Mouse (Mus musculus) spleen, adult 10 weeks (tissue): ENCODE data around the gene Csnk2b. TPM values are rescaled to one million over a fixed set of nuclear protein-coding genes. Genes with fewer than 3 reads are reported as not detected.

Experiments used
- polyA plus RNA-seq: library from polyadenylated mRNA; stranded (reverse); fragments of 350-450 nt; fragmentation: Illumina TruSeq; extraction: RNeasy Lipid Tissue Mini Kit (QIAGEN cat#74804); gene quantifications from one replicate; pipeline ENCODE4 v1.2.3, GENCODE M21; 2015; ENCODE audit warnings: low replicate concordance; ENCODE audit not compliant: insufficient read depth

The Csnk2b gene
- polyA plus RNA-seq, result 133 TPM

GRCm38 (mm10) chr17:35121871-35122303 is at the start of gene Csnk2b:
Csnk2b (minus strand) TSS chr17:35122053.

GRCm38 (mm10) chr17:35164568-35165450 is 43.0 kb upstream of the Csnk2b start, which contains the start of gene Prrc2a:
Prrc2a (minus strand) TSS chr17:35164897.

GRCm38 (mm10) chr17:35134801-35135590 is 13.1 kb upstream of the Csnk2b start, which contains the start of gene Bag6:
Bag6 (plus strand) TSS chr17:35135178.

GRCm38 (mm10) chr17:35131500-35132173 is 9.8 kb upstream of the Csnk2b start, which contains the start of gene Apom:
Apom (minus strand) TSS chr17:35132050.

GRCm38 (mm10) chr17:35126206-35126611 is 4.4 kb upstream of the Csnk2b start, which contains the start of gene D17H6S53E:
D17H6S53E (plus strand) TSS chr17:35126373.

GRCm38 (mm10) chr17:35121143-35121799 is 582 bp downstream of the Csnk2b start, which contains the start of gene Gpank1:
Gpank1 (plus strand) TSS chr17:35121455.

GRCm38 (mm10) chr17:35115046-35116019 is 6.5 kb downstream of the Csnk2b start, which contains the start of gene Ly6g5b:
Ly6g5b (minus strand) TSS chr17:35115428.

GRCm38 (mm10) chr17:35108097-35108496 is 13.8 kb downstream of the Csnk2b start, which contains the start of gene Ly6g5c:
Ly6g5c (plus strand) TSS chr17:35108279.

GRCm38 (mm10) chr17:35088825-35089644 is 32.8 kb downstream of the Csnk2b start, which contains the start of gene Abhd16a:
Abhd16a (plus strand) TSS chr17:35089263.

GRCm38 (mm10) chr17:35085208-35085865 is 36.5 kb downstream of the Csnk2b start, which contains the start of gene Ly6g6f:
Ly6g6f (minus strand) TSS chr17:35085610.

GRCm38 (mm10) chr17:35077786-35078233 is 44.0 kb downstream of the Csnk2b start, which contains the start of gene Ly6g6d:
Ly6g6d (minus strand) TSS chr17:35078065.

GRCm38 (mm10) chr17:35076507-35077176 is 45.2 kb downstream of the Csnk2b start, which contains the start of gene Ly6g6e:
Ly6g6e (plus strand) TSS chr17:35076902.

Other genes starting within 250 kb of the Csnk2b start
- 3.5 TPM for gene Zbtb12, start 242.6 kb downstream of the Csnk2b start, polyA plus RNA-seq
- gene Gm20547, start 240.0 kb downstream of the Csnk2b start, polyA plus RNA-seq, result not detected
- 38.7 TPM for gene C2, start 223.8 kb downstream of the Csnk2b start, polyA plus RNA-seq
- 55.6 TPM for gene Ehmt2, start 223.6 kb downstream of the Csnk2b start, polyA plus RNA-seq
- gene Slc44a4, start 207.6 kb downstream of the Csnk2b start, polyA plus RNA-seq, result not detected
- 21.7 TPM for gene Neu1, start 190.8 kb downstream of the Csnk2b start, polyA plus RNA-seq
- gene Hspa1b, start 162.8 kb downstream of the Csnk2b start, polyA plus RNA-seq, result 1.2 TPM
- not detected for gene Gm20481, start 152.1 kb downstream of the Csnk2b start, polyA plus RNA-seq
- gene Hspa1a, start 149.9 kb downstream of the Csnk2b start, polyA plus RNA-seq, result 0.52 TPM
- not detected for gene Hspa1l, start 149.3 kb downstream of the Csnk2b start, polyA plus RNA-seq
- 45.5 TPM for gene Lsm2, start 140.2 kb downstream of the Csnk2b start, polyA plus RNA-seq
- gene Vars, start 121.1 kb downstream of the Csnk2b start, polyA plus RNA-seq, result 100 TPM
- gene Vwa7, start 105.5 kb downstream of the Csnk2b start, polyA plus RNA-seq, result 0.54 TPM
- gene Sapcd1, start 94.0 kb downstream of the Csnk2b start, polyA plus RNA-seq, result 2.6 TPM
- 6.1 TPM for gene Msh5, start 75.3 kb downstream of the Csnk2b start, polyA plus RNA-seq
- gene Clic1, start 72.1 kb downstream of the Csnk2b start, polyA plus RNA-seq, result 228 TPM
- 3.2 TPM for gene Ddah2, start 63.0 kb downstream of the Csnk2b start, polyA plus RNA-seq
- gene Ly6g6c, start 56.7 kb downstream of the Csnk2b start, polyA plus RNA-seq, result 0.26 TPM
- 2.5 TPM for gene Mpig6b, start 55.9 kb downstream of the Csnk2b start, polyA plus RNA-seq
- not detected for gene Ly6g6e, start 45.2 kb downstream of the Csnk2b start, polyA plus RNA-seq
- not detected for gene Ly6g6d, start 44.0 kb downstream of the Csnk2b start, polyA plus RNA-seq
- 0.93 TPM for gene Ly6g6f, start 36.4 kb downstream of the Csnk2b start, polyA plus RNA-seq
- gene Abhd16a, start 32.8 kb downstream of the Csnk2b start, polyA plus RNA-seq, result 19.7 TPM
- gene Ly6g5c, start 13.8 kb downstream of the Csnk2b start, polyA plus RNA-seq, result not detected
- 1.6 TPM for gene Ly6g5b, start 6.6 kb downstream of the Csnk2b start, polyA plus RNA-seq
- gene Gpank1, start 598 bp downstream of the Csnk2b start, polyA plus RNA-seq, result 24.2 TPM
- gene D17H6S53E, start 4.3 kb upstream of the Csnk2b start, polyA plus RNA-seq, result 15.5 TPM
- 0.33 TPM for gene Apom, start 10.0 kb upstream of the Csnk2b start, polyA plus RNA-seq
- 69.9 TPM for gene Bag6, start 13.1 kb upstream of the Csnk2b start, polyA plus RNA-seq
- gene Prrc2a, start 42.8 kb upstream of the Csnk2b start, polyA plus RNA-seq, result 58.2 TPM
- gene Aif1, start 54.0 kb upstream of the Csnk2b start, polyA plus RNA-seq, result 157 TPM
- 139 TPM for gene Lst1, start 66.4 kb upstream of the Csnk2b start, polyA plus RNA-seq
- gene Ltb, start 72.4 kb upstream of the Csnk2b start, polyA plus RNA-seq, result 99.6 TPM
- gene Tnf, start 80.0 kb upstream of the Csnk2b start, polyA plus RNA-seq, result 15.3 TPM
- gene Lta, start 83.3 kb upstream of the Csnk2b start, polyA plus RNA-seq, result 24.3 TPM
- 0.72 TPM for gene Gm16181, start 98.8 kb upstream of the Csnk2b start, polyA plus RNA-seq
- gene Atp6v1g2, start 111.6 kb upstream of the Csnk2b start, polyA plus RNA-seq, result 14.4 TPM
- gene Nfkbil1, start 113.7 kb upstream of the Csnk2b start, polyA plus RNA-seq, result 3.1 TPM
- 220 TPM for gene Ddx39b, start 119.7 kb upstream of the Csnk2b start, polyA plus RNA-seq
- 1,132 TPM for gene H2-D1, start 140.7 kb upstream of the Csnk2b start, polyA plus RNA-seq
- not detected for gene H2-Q1, start 198.4 kb upstream of the Csnk2b start, polyA plus RNA-seq
- gene H2-Q2, start 220.2 kb upstream of the Csnk2b start, polyA plus RNA-seq, result 0.76 TPM